19 mouse cellular contexts compared by ENCODE assay signal in genomic region chr7:124026908-124027307, GRCm38 (mm10). TPM values are rescaled to one million over a fixed set of nuclear protein-coding genes. Genes with fewer than 3 reads are reported as not detected.
"Had no signal": no experiment of that assay in that cellular context is flagged by ENCODE, and none has a peak within 500 bp of the region (broad histone marks: within the 10 kb centered on the region; RNA-seq: fewer than 3 reads in every experiment).

No protein-coding gene starts in this region.

- H3K4me3 ChIP-seq: neural tube, embryonic 13.5 days; neural tube, embryonic 15.5 days; stomach, embryonic 15.5 days had no signal

- H3K27me3 ChIP-seq: neural tube, embryonic 13.5 days; neural tube, embryonic 15.5 days; stomach, embryonic 15.5 days had no signal

- H3K9me3 ChIP-seq: neural tube, embryonic 15.5 days; stomach, embryonic 15.5 days had no signal

- DNase-seq: retina, postnatal 1 day; right cerebral cortex, adult 18-20 months; right cerebral cortex, postnatal 14 days; right cerebral cortex, postnatal 25 days; right cerebral cortex, postnatal 4 days; spleen, adult 18-20 months; thymus, adult 18-20 months; thymus, adult 2 months; thymus, postnatal 14 days; thymus, postnatal 25 days; thymus, postnatal 36 days; thymus, postnatal 4 days had no signal

- H3K27ac ChIP-seq: neural tube, embryonic 13.5 days; neural tube, embryonic 15.5 days; stomach, embryonic 15.5 days; stomach, postnatal 0 days had no signal

- H3K36me3 ChIP-seq: neural tube, embryonic 13.5 days; neural tube, embryonic 15.5 days; stomach, embryonic 15.5 days had no signal

- H3K4me1 ChIP-seq: neural tube, embryonic 13.5 days; neural tube, embryonic 15.5 days; stomach, embryonic 15.5 days had no signal

- H3K9ac ChIP-seq: neural tube, embryonic 13.5 days; neural tube, embryonic 15.5 days; stomach, embryonic 15.5 days had no signal

- H3K4me2 ChIP-seq: neural tube, embryonic 13.5 days; neural tube, embryonic 15.5 days; stomach, embryonic 15.5 days had no signal

RNA-seq across cellular contexts. Expression of gene Hs3st4, which starts 44.2 kb away (rescaled TPM):
- total RNA-seq: neutrophil, adult 5-6 weeks had no signal
- polyA plus RNA-seq: spleen, adult 2 months; thymus, postnatal 0 days had no signal
